Mouse (Mus musculus): ENCODE measurements around the gene Mapkapk2.

DNA sequence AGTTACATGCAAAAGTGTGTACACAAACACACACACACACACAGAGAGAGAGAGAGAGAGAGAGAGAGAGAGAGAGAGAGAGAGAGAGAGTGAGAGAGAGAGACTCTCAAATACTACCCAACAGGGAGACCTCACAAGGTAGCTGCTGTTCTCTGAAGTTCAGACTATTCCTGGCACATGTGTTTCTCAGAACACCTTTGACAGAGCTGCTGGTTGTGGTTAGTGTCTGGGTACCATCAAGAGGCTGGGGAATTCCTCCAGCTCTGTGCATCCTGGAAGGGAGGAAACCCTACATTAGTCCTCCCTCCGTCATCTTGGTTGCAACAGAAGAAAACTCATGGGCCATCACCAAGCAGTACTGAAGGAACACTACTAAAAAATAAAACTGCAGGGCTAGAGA, 16.9 kb downstream of the Mapkapk2 start:
- TF ChIP-seq POLR2A (IDR thresholded peaks at IDR 0.05; ENCODE audit: insufficient read depth, low read depth, low read length) = no peak
- TF ChIP-seq EP300 (IDR thresholded peaks at IDR 0.05; ENCODE audit: insufficient read depth, low read depth, low read length) = no peak
